15 mouse cellular contexts compared by ENCODE assay signal in genomic region chr1:33578593-33578992, GRCm38 (mm10).
A peak's percentile ranks its signal among the peaks of the same experiment; 100 is the strongest.
DNase-seq lines count a peak whose midpoint lies in the region; ATAC-seq lines count a peak whose summit lies in the region.
"Had no signal": no experiment of that assay in that cellular context is flagged by ENCODE, and none has a peak within 500 bp of the region (broad histone marks: within the 10 kb centered on the region; RNA-seq: fewer than 3 reads in every experiment).

No protein-coding gene starts in this region.

- H3K9ac ChIP-seq in liver, embryonic 13.5 days, result no peak overlapping the region
- H3K9ac ChIP-seq: limb, embryonic 15.5 days had no signal

- no peaks in the 10 kb centered on the region for H3K27me3 ChIP-seq in liver, embryonic 13.5 days
- H3K27me3 ChIP-seq: limb, embryonic 15.5 days had no signal

- 53% methylated on average over 6 of the region's 6 CpGs for WGBS in liver, embryonic 13.5 days (ENCODE audit: insufficient replicate concordance)

- peaks cover 45% of the 10 kb centered on the region for H3K4me1 ChIP-seq in liver, embryonic 13.5 days (replicated peaks)
- H3K4me1 ChIP-seq: limb, embryonic 15.5 days had no signal

- no peaks in the 10 kb centered on the region for H3K36me3 ChIP-seq in liver, embryonic 13.5 days
- H3K36me3 ChIP-seq: heart, embryonic 10.5 days; limb, embryonic 15.5 days had no signal

- DNase-seq in liver, embryonic 13.5 days, result no peak
- DNase-seq in liver, result no peak
- DNase-seq in naive thymus-derived CD4-positive, alpha-beta T cell, adult 2 months (ENCODE audit: low read depth), result peak; percentile 49
- DNase-seq in thymus, postnatal 4 days, result peak; percentile 60
- no peak for DNase-seq in adrenal gland, adult 18-20 months (ENCODE audit: low spot score in 2 of 2)
- DNase-seq in layer of hippocampus, adult 9-10 months (ENCODE audit: low spot score), result no peak
- DNase-seq in embryo, embryonic 10.5 days (ENCODE audit: low spot score), result no peak
- DNase-seq: adrenal gland, postnatal 36 days; cerebellum, adult 2 months; kidney, postnatal 25 days had no signal

- H3K9me3 ChIP-seq in liver, embryonic 13.5 days (replicated peaks), result no peaks in the 10 kb centered on the region
- H3K9me3 ChIP-seq: heart, embryonic 10.5 days; limb, embryonic 15.5 days had no signal

- no peak for ATAC-seq in liver, embryonic 13.5 days (ENCODE audit: low read depth)
- peak; percentile 90 for ATAC-seq in granulocyte monocyte progenitor cell, adult 5-6 weeks (replicated peaks; ENCODE audit: poor library complexity, severe bottlenecking)
- ATAC-seq: hindbrain, embryonic 16.5 days had no signal

- H3K4me3 ChIP-seq in liver, embryonic 13.5 days (replicated peaks), result no peak overlapping the region
- H3K4me3 ChIP-seq: heart, embryonic 10.5 days; left cerebral cortex, adult 2 months; limb, embryonic 15.5 days had no signal

- H3K4me2 ChIP-seq in liver, embryonic 13.5 days, result no peak overlapping the region
- H3K4me2 ChIP-seq: limb, embryonic 15.5 days had no signal

- H3K27ac ChIP-seq in liver, embryonic 13.5 days, result peak overlapping the region; percentile 66
- H3K27ac ChIP-seq: heart, embryonic 10.5 days; left cerebral cortex, adult 2 months; limb, embryonic 15.5 days had no signal

Comparison
In these comparisons a context has a peak if more than half of its experiments do, and no peak if none do; other contexts are left out.
1. DNase-seq: peak in naive thymus-derived CD4-positive, alpha-beta T cell, adult 2 months (single experiment) and thymus, postnatal 4 days (single experiment); none in liver, embryonic 13.5 days (single experiment), liver (single experiment), adrenal gland, adult 18-20 months (0 of 2), layer of hippocampus, adult 9-10 months (single experiment) and embryo, embryonic 10.5 days (single experiment).